Mouse (Mus musculus) CH12.LX (cell line): ENCODE results near the gene Fkbp9.

ENCODE experiments used
- CTCF ChIP-seq, 2 experiments: IDR thresholded peaks in 1 of 2; conservative IDR thresholded peaks in 1 of 2; 2 replicates each; pipeline ENCODE4 v1.5.1; 2011 to 2012; ENCODE audit warnings: low read depth in 2 of 2, low read length in 2 of 2, improper control_type of control experiment in 1 of 2, inconsistent platforms in 1 of 2, mild to moderate bottlenecking in 1 of 2, moderate library complexity in 1 of 2
- TCF12 ChIP-seq: IDR thresholded peaks from 2 replicates; pipeline ENCODE4 v1.6.1; 2014; ENCODE audit warnings: low read depth, mild to moderate bottlenecking, inconsistent platforms, low read length, improper control_type of control experiment

GRCm38 (mm10) chr6:56850315-56850714 lies 18.5 kb downstream of the Fkbp9 start:
- TF ChIP-seq CTCF (conservative IDR thresholded peaks at IDR 0.05 in 1 of 2, IDR thresholded peaks at IDR 0.05 in 1 of 2; ENCODE audit: low read depth in 2 of 2, low read length in 2 of 2), result peak in 1 of 2 experiments; percentile 51; a peak in 2 of 4 replicates
- no peak for TF ChIP-seq TCF12
